Mouse (Mus musculus): ENCODE measurements around the gene Apol7b.

- TF ChIP-seq EP300 (IDR thresholded peaks at IDR 0.05) (no peak), CTCF (IDR thresholded peaks at IDR 0.05) (no peak)
Observed at GRCm38 (mm10) chr15:77387462-77387861, 59.8 kb downstream of the Apol7b start.
